Mouse (Mus musculus) forebrain, embryonic 15.5 days (tissue): ENCODE results near the gene Rabep1. TPM values are rescaled to one million over a fixed set of nuclear protein-coding genes. Genes with fewer than 3 reads are reported as not detected.

ENCODE experiments used
- ATAC-seq: fragments of 200-750 bp; cut with Nextera tagmentation; replicated peaks from 2 replicates; pipeline ENCODE4 v1.8.0; 2017; ENCODE audit warnings: mild to moderate bottlenecking, moderate TSS enrichment, moderate library complexity
- H3K27ac ChIP-seq: fragments of 300-500 bp; sonication (generic); replicated peaks from 2 replicates; pipeline ENCODE4 v1.5.1; 2015; ENCODE audit warnings: mild to moderate bottlenecking, inconsistent platforms
- H3K27me3 ChIP-seq: fragments of 300-500 bp; sonication (generic); 2 replicates; pipeline ENCODE4 v1.6.1; 2015; ENCODE audit warnings: inconsistent platforms
- H3K36me3 ChIP-seq: fragments of 300-500 bp; sonication (generic); 2 replicates; pipeline ENCODE4 v1.6.1; 2015; ENCODE audit warnings: mild to moderate bottlenecking, inconsistent platforms
- H3K4me1 ChIP-seq: fragments of 300-500 bp; sonication (generic); 2 replicates; pipeline ENCODE4 v1.6.1; 2015; ENCODE audit warnings: inconsistent platforms
- H3K4me2 ChIP-seq: fragments of 300-500 bp; sonication (generic); replicated peaks from 2 replicates; pipeline ENCODE4 v1.6.1; 2015; ENCODE audit warnings: mild to moderate bottlenecking, inconsistent platforms
- H3K4me3 ChIP-seq: fragments of 300-500 bp; sonication (generic); 2 replicates; pipeline ENCODE4 v1.5.1; 2015; ENCODE audit warnings: mild to moderate bottlenecking, inconsistent platforms
- H3K9ac ChIP-seq: fragments of 300-500 bp; sonication (generic); replicated peaks from 2 replicates; pipeline ENCODE4 v1.6.1; 2015; ENCODE audit warnings: mild to moderate bottlenecking, inconsistent platforms
- H3K9me3 ChIP-seq: fragments of 300-500 bp; sonication (generic); 2 replicates; pipeline ENCODE4 v1.6.1; 2016; ENCODE audit warnings: inconsistent platforms
- WGBS: fragments of 180-500 bp; shearing (Covaris S2); methylation state at CpG from one replicate; pipeline ENCODE4 v1.1.7; 2015; ENCODE audit warnings: mixed read lengths; 5-methylcytosine and 5-hydroxymethylcytosine counted together
- polyA plus RNA-seq: library from polyadenylated mRNA; unstranded; fragments of >200 nt; fragmentation: Nextera tagmentation; extraction: Ambion mirVana; gene quantifications from 2 replicates; pipeline ENCODE4 v1.2.1, GENCODE M21; 2015

Rabep1 gene
- 85.1 and 87.4 TPM in 2 replicates for polyA plus RNA-seq

DNA sequence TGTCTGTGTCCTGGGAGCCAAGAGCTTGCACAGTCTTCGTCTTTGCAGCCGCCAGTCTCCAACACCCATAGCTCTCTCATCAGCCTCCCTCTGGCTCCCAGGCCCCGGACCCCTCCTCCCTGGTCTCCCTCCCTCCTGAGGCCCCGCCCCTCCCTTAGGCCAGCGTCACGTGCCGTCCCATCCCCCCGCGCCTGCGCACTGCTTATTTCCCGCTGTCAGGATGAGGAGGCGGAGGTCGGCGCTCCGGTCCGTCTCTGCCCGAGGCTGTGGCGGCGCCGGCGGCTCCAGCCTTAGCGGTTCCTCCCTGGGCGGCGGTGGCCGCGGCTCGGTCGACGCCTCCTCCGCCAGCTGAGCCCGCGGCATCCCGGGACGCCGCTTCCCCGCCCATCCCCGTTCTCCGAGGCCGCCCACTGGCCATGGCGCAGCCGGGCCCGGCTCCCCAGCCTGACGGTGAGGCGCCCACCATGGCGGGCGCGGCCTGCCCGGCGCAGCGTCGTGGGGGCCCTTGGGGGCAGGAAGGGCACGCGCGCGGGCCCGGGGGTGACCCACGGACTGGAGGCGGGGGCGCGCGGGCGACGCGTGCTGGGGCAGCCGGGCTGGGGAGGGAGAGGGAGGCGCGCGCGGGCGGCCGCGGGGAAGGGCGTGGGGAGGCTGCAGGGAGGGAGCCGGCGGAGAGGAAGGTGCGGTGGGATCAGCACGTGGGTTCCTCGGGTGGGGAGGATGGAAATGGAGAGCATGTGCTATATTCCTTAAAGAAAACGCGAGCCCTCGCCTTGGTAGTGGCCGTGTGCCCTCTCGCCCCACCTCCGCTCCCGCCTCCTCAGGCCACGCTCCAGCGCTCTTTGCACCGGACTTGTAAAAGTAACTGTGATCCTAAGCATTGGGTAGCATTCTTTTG is at the start of gene Rabep1:
TSS of gene Rabep1 (plus strand) at position 220 of the 898 bp plus-strand sequence.
- Histone ChIP-seq H3K4me1 (peaks cover 25% of the 10 kb centered on the region), H3K4me3 (peak within 1 kb of the TSS; percentile 59), H3K9ac (peak within 1 kb of the TSS; percentile 80), H3K27me3 (no peaks in the 10 kb centered on the region), H3K36me3 (no peaks in the 10 kb centered on the region), H3K9me3 (no peaks in the 10 kb centered on the region), H3K4me2 (peak within 1 kb of the TSS; percentile 60), H3K27ac (peak within 1 kb of the TSS; percentile 83)
- ATAC-seq: peak; percentile 96
- WGBS: under 1% methylated on average over 79 of the region's 88 CpGs

DNA sequence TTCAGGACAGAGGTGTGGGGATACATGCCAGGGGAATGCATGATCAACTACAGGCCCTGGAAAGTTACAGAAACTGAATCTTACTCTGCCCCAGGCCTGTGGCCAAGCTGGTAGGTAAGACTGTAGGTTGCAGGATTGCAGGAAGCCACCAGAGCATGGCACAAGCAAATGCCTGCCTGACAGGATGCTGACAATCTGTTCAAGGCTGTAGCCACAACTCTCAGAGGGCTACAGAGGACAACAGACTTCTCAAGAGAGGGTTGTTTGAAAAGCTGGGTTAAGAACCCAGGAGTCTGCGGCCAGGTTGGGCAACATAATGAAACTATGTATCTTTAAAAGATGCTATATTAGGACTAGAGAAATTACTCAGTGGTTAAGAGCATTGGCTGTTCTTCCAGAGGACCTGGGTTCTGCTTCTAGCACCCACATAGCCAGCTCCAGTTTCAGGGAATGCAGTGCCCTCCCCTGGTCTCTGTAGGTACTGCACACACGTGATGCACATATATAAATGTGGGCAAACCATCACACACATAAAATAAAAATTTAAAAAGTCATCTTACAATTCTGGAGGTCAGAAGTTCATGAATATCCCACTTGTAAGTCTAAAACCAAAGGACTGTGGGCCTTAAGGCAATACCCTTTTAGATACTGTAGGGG is 42.2 kb upstream of the Rabep1 start:
- ATAC-seq: no peak
- Histone ChIP-seq H3K9ac (no peak overlapping the region), H3K4me3 (no peak overlapping the region), H3K27me3 (no peaks in the 10 kb centered on the region), H3K27ac (no peak overlapping the region), H3K4me1 (no peaks in the 10 kb centered on the region), H3K9me3 (no peaks in the 10 kb centered on the region), H3K4me2 (no peak overlapping the region), H3K36me3 (no peaks in the 10 kb centered on the region)
- 92% methylated on average over 2 of the region's 2 CpGs for WGBS

DNA sequence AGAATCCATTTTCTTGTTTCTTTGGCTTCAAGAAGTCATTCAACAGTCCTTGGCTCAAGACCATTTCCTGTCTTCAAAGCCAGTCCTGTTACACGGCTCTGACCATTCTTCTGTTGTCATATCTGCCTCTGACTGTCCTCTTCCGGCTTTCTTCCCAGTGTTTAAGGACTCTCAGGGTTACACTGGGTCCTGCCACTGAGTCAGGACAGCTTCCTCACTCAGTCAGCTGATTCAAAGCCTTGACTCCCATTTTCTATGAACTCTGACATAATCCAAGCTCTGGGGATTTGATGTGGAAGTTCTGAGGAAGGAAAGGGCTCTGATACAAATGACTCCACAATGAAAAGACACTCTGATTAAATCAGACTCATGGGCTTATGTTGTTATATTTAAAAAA is 41.7 kb upstream of the Rabep1 start:
- Histone ChIP-seq H3K4me1 (no peaks in the 10 kb centered on the region), H3K4me3 (no peak overlapping the region), H3K27me3 (no peaks in the 10 kb centered on the region), H3K27ac (no peak overlapping the region), H3K36me3 (no peaks in the 10 kb centered on the region), H3K9ac (no peak overlapping the region), H3K9me3 (no peaks in the 10 kb centered on the region), H3K4me2 (no peak overlapping the region)
- 81% methylated on average over 2 of the region's 2 CpGs for WGBS
- no peak for ATAC-seq

DNA sequence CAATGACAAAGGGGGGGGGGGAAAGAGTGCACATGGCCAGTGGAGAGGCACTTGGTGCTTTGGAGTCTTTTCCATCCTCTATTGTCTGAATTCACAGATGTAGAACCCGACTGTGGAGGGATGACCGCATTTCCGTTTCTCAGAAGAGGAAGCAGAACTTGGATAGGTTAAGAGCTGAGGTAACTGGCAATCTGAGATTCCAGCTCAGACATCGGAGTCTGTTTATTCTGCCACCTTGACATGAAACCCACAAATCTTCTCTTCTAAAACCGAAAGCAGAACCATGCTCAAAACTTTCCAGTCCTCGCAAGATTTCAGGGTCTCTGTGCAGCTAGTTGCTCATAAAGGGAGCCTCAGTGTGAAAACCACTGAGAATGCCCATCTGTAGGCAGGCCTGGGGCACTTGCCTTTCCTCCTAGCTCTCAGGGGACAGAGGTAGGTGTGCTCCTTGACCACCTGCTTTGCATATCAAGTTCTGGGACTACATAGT is 40.8 kb upstream of the Rabep1 start:
- Histone ChIP-seq H3K4me3 (no peak overlapping the region), H3K36me3 (no peaks in the 10 kb centered on the region), H3K27me3 (no peaks in the 10 kb centered on the region), H3K9ac (no peak overlapping the region), H3K27ac (no peak overlapping the region), H3K9me3 (no peaks in the 10 kb centered on the region), H3K4me1 (no peaks in the 10 kb centered on the region), H3K4me2 (no peak overlapping the region)
- 83% methylated on average over 6 of the region's 6 CpGs for WGBS
- ATAC-seq: no peak

DNA sequence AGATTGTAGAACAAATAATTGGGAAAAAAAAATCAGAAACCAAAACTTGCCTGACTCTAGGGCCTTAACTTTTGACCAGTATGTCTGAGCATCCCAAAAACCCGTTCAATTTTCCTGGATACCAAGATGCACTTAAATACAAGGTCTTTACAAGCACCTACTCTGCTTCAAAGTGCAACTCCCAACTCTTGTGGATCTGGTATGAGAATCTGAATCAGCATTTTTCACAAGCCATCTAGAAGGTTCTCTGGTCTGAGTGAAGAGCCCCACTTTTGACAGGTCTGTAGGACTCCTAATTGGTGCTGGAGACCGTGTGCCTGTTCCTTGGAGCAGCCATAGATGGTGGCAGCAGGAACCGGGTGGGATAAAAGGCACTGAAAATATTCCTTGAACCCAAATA is 40.2 kb upstream of the Rabep1 start:
- H3K27ac ChIP-seq: no peak overlapping the region
- no peaks in the 10 kb centered on the region for H3K9me3 ChIP-seq
- 80% methylated on average over 3 of the region's 3 CpGs for WGBS
- no peaks in the 10 kb centered on the region for H3K36me3 ChIP-seq
- no peak overlapping the region for H3K4me3 ChIP-seq
- no peak overlapping the region for H3K9ac ChIP-seq
- no peaks in the 10 kb centered on the region for H3K4me1 ChIP-seq
- no peak for ATAC-seq
- no peak overlapping the region for H3K4me2 ChIP-seq
- H3K27me3 ChIP-seq: no peaks in the 10 kb centered on the region

DNA sequence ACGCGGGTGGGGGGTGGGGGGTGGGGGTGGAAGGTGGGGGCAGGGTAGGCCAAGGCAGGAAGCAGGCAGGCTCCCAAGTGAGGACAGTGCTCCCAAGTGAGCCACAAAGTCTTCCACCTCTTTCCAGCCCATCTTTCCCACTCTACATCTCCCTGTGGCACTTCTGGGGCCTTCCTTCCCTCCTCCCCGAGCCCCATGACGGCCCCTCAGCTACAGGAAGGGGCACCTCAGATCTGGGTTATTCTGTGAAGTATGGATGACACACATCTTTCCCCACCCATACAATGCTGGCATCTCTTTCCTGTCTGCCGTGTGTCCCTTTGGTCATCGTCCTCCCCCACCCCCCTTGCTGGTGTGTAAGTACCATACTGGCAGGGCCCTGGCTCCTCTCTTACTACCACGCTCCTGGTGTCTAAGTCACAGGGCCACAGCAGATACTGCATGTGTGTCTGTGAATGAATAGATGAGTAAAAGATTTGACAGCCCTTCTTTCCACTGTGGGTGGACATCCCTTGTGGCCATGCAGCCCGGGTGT is 38.9 kb upstream of the Rabep1 start:
- ATAC-seq: no peak
- 83% methylated on average over 8 of the region's 8 CpGs for WGBS
- H3K27me3 ChIP-seq: no peaks in the 10 kb centered on the region
- no peaks in the 10 kb centered on the region for H3K36me3 ChIP-seq
- H3K4me2 ChIP-seq: no peak overlapping the region
- no peaks in the 10 kb centered on the region for H3K4me1 ChIP-seq
- no peak overlapping the region for H3K9ac ChIP-seq
- no peak overlapping the region for H3K27ac ChIP-seq
- H3K4me3 ChIP-seq: no peak overlapping the region
- no peaks in the 10 kb centered on the region for H3K9me3 ChIP-seq

DNA sequence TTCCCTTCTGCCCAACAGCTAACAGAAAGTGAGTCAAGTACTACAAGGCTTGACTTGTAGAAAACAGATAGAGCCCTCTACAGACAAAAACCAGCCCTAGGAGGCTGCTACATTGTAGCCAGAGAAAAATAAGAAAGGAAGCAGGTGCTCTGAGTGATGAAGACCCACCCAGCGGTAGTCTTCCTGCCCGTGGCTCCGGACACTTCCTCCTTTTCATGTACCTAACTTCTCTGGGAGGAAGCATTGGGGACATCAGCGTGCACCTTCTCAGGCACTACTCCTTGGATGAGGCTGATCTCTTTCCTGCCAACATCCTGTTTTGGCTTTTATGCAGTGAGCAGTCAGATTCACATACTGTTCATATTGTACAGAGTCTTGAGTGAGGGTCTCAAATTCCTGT is 37.9 kb upstream of the Rabep1 start:
- WGBS: 93% methylated on average over 4 of the region's 4 CpGs
- Histone ChIP-seq H3K4me2 (no peak overlapping the region), H3K4me1 (no peaks in the 10 kb centered on the region), H3K27me3 (no peaks in the 10 kb centered on the region), H3K4me3 (no peak overlapping the region), H3K9me3 (no peaks in the 10 kb centered on the region), H3K27ac (no peak overlapping the region), H3K9ac (no peak overlapping the region), H3K36me3 (no peaks in the 10 kb centered on the region)
- ATAC-seq: no peak

DNA sequence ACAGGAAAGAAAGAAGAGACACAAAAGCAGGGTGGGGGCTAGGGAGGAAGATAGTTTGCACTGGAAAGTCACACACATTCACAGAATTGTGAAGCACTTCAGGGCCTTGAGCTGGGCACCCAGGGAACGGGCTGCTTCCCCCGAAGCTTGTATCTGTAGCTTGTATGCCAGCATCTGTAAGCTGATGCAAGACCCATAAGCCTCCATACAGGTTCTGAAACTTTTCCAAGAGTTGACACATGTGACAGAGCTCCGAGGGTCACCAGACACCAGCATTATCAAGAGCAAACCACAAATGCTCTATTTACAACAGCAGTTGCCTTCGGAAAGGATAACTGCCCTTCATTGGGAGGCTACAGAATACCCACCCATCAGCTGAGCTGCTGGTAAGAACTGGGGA is 36.9 kb upstream of the Rabep1 start:
- Histone ChIP-seq H3K9me3 (no peaks in the 10 kb centered on the region), H3K9ac (no peak overlapping the region), H3K4me1 (no peaks in the 10 kb centered on the region), H3K36me3 (no peaks in the 10 kb centered on the region), H3K4me2 (no peak overlapping the region), H3K27ac (no peak overlapping the region), H3K4me3 (no peak overlapping the region), H3K27me3 (no peaks in the 10 kb centered on the region)
- 96% methylated on average over 4 of the region's 4 CpGs for WGBS
- ATAC-seq: no peak

DNA sequence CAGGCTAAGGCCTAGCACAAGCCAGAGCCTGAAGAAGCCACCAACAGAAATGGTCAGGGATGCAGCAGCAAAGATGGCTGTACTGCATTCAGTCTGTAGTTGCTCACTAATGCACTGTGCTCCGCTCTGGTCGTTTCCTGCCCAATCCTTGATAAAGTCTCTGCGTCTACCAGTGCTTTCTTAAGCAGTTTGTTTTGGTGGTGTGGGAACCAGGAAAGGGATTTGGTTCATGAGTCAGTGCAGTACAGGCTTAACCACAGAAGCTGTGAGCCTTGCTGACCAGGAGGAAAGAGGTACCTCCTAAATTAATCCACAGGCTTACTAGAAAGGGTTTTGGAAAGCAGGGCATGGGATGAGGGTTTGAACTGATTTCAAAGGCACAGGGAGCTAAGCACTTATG is 36.5 kb upstream of the Rabep1 start:
- 78% methylated on average over 3 of the region's 3 CpGs for WGBS
- Histone ChIP-seq H3K27ac (no peak overlapping the region), H3K36me3 (no peaks in the 10 kb centered on the region), H3K4me3 (no peak overlapping the region), H3K27me3 (no peaks in the 10 kb centered on the region), H3K9me3 (no peaks in the 10 kb centered on the region), H3K4me1 (no peaks in the 10 kb centered on the region), H3K4me2 (no peak overlapping the region), H3K9ac (no peak overlapping the region)
- ATAC-seq: no peak

DNA sequence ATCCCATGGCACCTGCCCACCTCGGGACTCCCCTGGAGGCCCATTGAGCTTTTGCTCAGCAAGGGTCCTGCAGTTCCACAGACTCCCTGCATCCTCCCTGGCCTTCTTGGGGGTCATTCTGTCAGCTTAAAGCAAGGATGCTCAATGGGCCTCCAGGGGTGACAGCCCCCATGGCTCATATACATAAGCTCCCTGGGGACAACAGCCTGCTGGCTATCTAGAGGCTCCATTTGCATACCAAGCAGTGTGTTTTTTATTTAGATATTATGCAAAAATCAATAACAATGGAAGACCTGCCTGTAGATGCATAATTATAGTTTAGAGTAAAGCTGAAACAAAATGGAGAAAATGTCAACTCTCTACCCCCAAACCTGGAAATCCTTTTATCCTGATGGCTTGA is 35.6 kb upstream of the Rabep1 start:
- Histone ChIP-seq H3K27me3 (no peaks in the 10 kb centered on the region), H3K4me2 (no peak overlapping the region), H3K36me3 (no peaks in the 10 kb centered on the region), H3K4me1 (no peaks in the 10 kb centered on the region), H3K27ac (no peak overlapping the region), H3K9me3 (no peaks in the 10 kb centered on the region), H3K9ac (no peak overlapping the region), H3K4me3 (no peak overlapping the region)
- ATAC-seq: no peak
- WGBS: 33% methylated on average over 1 of the region's 1 CpGs

DNA sequence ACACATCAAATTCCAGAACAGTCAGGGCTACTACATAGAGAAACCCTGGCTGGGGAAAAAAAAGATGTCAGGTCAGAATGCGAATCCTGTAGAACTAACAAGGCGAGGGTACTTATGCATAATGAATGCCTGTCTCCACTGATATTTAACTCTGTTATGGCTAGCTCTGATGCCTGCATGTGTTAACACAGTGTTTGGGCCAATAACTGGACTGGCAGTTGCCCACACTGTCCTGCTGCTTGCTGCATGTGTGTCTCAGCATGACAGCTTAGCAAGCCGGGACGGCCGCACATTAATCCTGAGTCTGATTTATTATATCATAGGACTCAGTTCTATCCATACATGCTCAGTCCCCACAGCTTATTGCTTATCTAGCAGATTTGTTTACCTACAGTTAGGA is 33.5 kb upstream of the Rabep1 start:
- H3K27ac ChIP-seq: no peak overlapping the region
- H3K36me3 ChIP-seq: no peaks in the 10 kb centered on the region
- no peak for ATAC-seq
- WGBS: 87% methylated on average over 5 of the region's 5 CpGs
- H3K9me3 ChIP-seq: no peaks in the 10 kb centered on the region
- H3K4me1 ChIP-seq: no peaks in the 10 kb centered on the region
- H3K4me3 ChIP-seq: no peak overlapping the region
- H3K9ac ChIP-seq: no peak overlapping the region
- H3K4me2 ChIP-seq: no peak overlapping the region
- H3K27me3 ChIP-seq: no peaks in the 10 kb centered on the region

DNA sequence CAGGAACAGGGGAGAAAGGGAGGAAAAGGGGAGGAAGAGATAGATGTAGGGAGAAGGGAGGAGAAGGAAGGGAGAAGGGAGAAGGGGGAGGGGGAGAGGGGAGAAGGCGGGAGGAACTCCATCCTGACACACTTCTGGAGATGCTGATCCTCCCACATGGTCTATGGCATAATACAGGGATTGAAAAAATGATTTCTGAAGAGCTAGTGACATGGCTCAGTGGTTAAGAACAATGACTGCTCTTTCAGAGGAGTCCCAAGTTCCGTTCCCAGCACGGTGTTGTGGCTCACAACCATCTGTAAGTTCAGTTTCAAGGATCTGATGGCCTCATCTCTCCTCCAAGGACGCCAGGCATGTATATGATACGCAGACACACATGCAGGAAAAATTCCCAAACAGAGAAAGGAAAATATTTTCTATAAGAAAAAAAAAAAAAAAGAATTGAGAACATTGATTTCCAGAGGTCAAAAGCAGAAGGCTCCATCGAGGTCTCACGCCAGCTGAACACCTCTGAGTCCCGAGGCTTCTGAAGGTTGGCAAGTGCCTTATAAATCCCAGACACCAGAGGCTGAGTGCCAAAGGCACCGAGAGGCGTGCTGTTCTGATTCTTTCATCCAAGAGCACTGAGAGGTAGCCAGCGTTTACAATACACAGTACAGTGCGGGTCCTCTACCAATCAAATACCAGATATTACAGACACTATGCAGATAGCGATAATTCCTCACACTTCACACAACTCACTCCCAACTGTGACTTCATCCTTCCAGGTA is 32.9 kb upstream of the Rabep1 start:
- Histone ChIP-seq H3K27me3 (no peaks in the 10 kb centered on the region), H3K9ac (no peak overlapping the region), H3K36me3 (no peaks in the 10 kb centered on the region), H3K4me1 (no peaks in the 10 kb centered on the region), H3K4me2 (no peak overlapping the region), H3K27ac (no peak overlapping the region), H3K4me3 (no peak overlapping the region), H3K9me3 (no peaks in the 10 kb centered on the region)
- WGBS: 64% methylated on average over 13 of the region's 13 CpGs
- no peak for ATAC-seq
